Mouse (Mus musculus) olfactory bulb, adult 2 months (tissue): ENCODE data around the gene Mndal. TPM values are rescaled to one million over a fixed set of nuclear protein-coding genes. Genes with fewer than 3 reads are reported as not detected.
"Not testable (repeated sequence)": the region's sequence is repeated elsewhere in the genome, so short reads cannot be mapped to it uniquely, and the experiment has no call there.

Experiments
- H3K27ac ChIP-seq: fragments of 200-500 bp; 2 replicates; pipeline ENCODE4 v1.5.1; 2012; ENCODE audit warnings: low read depth, low read length; ENCODE audit not compliant: insufficient read depth
- H3K4me1 ChIP-seq: fragments of 200-500 bp; 2 replicates; pipeline ENCODE4 v1.6.1; 2012; ENCODE audit warnings: low read length; ENCODE audit not compliant: control insufficient read depth, insufficient read depth
- H3K4me3 ChIP-seq: fragments of 200-500 bp; 2 replicates; pipeline ENCODE4 v1.5.1; 2012; ENCODE audit warnings: mild to moderate bottlenecking, low read depth, low read length, moderate library complexity; ENCODE audit not compliant: insufficient read depth
- CTCF ChIP-seq: fragments of 200-500 bp; IDR thresholded peaks from 2 replicates; pipeline ENCODE4 v1.5.1; 2012; ENCODE audit warnings: low read depth, mild to moderate bottlenecking, low read length, moderate library complexity; ENCODE audit not compliant: insufficient read depth
- POLR2A ChIP-seq: fragments of 200-500 bp; IDR thresholded peaks from 2 replicates; pipeline ENCODE4 v1.6.1; 2012; ENCODE audit warnings: mild to moderate bottlenecking, low read depth, low read length, moderate library complexity; ENCODE audit not compliant: insufficient read depth
- WGBS: fragments of 180-500 bp; shearing (Covaris S2); methylation state at CpG from one replicate; pipeline ENCODE4 v1.1.7; 2018; 5-methylcytosine and 5-hydroxymethylcytosine counted together
- polyA plus RNA-seq: library from polyadenylated mRNA; stranded (reverse); fragments of >200 nt; gene quantifications from 2 replicates; pipeline ENCODE4 v1.2.4, GENCODE M21; 2012; ENCODE audit warnings: low replicate concordance; ENCODE audit not compliant: missing spikeins, insufficient read depth, insufficient read length

Mndal gene
- polyA plus RNA-seq, 1 experiment: not detected

DNA sequence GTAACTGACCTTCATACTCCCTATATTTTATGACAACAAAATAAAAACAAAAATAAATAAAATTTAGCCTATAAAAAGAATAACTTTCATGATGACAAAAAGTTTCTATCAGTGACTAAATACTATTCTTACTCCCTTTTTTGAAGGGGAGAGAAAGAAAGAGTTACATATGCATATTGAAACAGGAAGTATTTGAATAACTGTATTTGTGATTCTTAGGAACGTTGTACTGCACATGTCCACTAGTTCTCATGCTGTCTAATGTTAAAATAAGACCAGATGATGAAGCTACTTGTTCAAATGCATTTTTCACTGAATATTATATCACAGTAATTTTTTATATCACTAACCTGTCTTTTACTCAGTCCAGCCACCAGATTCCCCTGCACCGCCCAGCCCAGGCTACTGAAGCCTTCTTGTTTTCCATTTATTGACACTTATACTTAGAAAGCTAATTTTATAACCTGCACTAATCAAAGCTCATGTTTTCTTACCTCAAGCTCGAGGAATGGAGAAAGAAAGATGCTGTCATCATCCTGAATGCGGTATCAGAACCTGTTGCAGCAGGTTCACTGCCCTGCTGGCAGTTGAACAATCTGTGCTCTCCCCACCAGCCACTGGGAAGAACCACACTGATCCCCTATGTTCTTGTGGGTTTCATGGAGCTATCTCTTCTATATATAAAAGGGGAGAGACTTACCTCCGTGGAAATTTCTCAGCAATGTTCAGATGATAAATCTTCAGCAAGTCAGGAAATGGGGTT, 62.9 kb downstream of the Mndal start:
- H3K4me3 ChIP-seq, H3K27ac ChIP-seq, H3K4me1 ChIP-seq: not testable (repeated sequence)
- 73% methylated on average over 5 of the region's 5 CpGs for WGBS

DNA sequence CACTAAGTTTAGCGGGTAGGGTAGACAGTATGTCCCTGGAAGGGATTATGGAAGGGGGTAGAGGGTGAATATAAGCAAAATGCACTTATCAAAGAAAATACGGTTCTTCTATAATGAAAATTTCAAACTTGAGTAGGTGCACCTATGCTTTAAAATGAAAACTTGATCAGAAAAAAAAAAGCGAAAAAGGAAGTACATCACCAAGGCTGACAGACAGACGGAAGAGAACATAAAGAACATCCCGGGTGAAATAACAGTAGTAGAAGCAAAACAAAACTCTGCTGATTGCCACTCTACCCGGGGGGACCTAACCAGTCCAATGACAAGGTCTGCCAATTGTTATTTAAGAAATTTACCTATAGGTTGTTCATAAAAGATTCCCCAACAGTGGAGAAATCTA, 64.0 kb downstream of the Mndal start:
- not testable (repeated sequence) for H3K4me3 ChIP-seq, H3K4me1 ChIP-seq, H3K27ac ChIP-seq
- 87% methylated on average over 6 of the region's 6 CpGs for WGBS

DNA sequence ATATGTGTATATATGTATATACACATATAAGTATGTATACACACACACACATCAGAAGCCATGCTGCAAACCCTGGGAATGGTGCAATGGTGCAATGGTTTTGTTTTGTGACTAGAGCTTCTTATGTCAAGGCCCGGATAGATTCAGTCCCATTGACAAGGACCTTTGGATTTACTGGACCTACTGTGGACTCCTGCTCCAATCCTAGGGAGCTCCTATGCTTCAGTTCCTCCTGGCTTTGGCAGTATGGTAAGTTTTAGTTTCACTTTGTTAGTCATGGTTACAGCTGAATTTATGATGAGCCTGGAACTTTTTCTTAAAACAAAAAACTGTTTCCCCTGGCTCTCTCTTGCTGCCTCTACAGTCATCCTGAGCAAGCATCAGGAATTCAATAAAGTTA, 65.2 kb downstream of the Mndal start:
- not testable (repeated sequence) for H3K27ac ChIP-seq, H3K4me1 ChIP-seq, H3K4me3 ChIP-seq
- 87% methylated on average over 1 of the region's 1 CpGs for WGBS

DNA sequence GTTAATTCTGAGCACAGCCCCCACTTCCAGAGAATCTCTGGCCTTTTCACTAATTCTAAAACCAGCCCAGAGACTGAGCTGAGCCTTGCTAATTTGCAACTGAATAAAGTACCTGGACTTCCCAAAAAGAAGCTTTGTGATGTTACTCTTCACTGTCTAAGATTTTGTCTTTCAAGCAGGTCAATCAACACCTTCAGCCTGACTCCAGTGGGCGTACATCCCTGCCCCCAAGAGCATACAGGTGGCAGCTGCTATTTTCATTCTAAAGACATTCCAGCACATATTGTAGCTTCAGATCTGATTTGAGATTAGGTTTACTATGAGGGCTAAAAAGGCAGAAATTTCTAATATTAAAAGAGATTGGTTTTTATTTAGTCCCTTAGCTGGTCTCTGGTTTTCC, 73.7 kb downstream of the Mndal start:
- WGBS: 80% methylated on average over 1 of the region's 1 CpGs
- H3K4me3 ChIP-seq, H3K27ac ChIP-seq, H3K4me1 ChIP-seq: not testable (repeated sequence)

DNA sequence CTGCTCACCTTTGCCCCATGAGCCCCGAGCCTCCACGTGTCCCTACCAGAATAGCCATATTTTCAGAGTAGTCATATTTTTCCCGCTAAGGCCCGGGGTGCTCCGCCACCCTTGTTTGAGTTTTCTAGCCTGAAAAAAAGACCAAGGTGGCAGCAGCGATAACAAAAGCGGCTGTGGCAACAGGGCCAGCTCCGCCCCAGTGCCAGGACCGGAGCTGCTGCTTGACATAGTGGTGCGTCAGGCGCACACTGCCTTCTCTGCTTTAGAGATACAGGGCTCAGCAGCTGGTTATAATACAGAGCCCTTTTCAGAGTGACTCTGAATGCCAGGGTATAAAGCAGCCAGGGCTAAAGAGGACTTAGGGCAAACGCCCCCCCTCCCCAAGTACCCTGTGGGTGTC, 75.8 kb downstream of the Mndal start:
- H3K4me3 ChIP-seq: no peak overlapping the region
- no peak overlapping the region for H3K27ac ChIP-seq
- H3K4me1 ChIP-seq: no peaks in the 10 kb centered on the region
- TF ChIP-seq CTCF (no peak), POLR2A (no peak)
- WGBS: 85% methylated on average over 12 of the region's 12 CpGs

DNA sequence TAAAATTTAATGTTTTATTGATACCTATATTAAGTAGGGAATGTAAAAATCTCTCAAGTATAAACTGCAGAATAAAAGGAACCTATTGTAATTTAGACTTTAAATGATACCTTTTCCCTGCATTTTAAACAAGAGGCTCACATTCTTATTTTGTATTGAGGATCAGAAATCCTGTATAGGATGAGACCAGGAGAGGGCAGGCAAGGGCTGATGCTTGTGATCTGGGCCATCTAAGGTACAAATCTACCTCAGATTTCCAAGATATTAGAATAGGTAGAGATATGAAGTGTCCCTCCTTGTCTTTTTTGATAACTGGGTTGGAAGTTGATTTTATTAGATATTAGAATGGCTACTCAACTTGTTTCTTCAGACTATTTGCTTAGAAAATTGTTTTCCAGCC, 88.6 kb downstream of the Mndal start:
- not testable (repeated sequence) for H3K4me3 ChIP-seq, H3K27ac ChIP-seq, H3K4me1 ChIP-seq

DNA sequence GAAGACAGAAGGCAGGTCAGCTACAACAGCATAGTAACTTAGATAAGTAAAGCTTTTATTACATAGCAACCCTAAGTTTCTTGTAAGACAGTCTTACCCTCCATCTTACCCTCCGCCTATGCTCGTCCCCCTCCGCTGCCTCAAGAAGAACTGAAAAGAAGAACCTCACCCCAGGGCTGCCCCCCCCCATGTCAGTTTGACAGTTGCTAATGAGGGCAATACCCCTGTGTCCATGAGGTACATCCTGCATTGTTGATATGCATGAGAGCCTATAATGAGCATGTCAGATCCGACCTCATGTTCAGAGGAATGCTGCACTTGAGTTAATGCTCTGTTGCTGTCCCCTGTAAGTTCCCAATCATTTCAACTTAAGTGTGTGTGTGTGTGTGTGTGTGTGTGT, 89.4 kb downstream of the Mndal start:
- 68% methylated on average over 4 of the region's 4 CpGs for WGBS
- not testable (repeated sequence) for H3K4me3 ChIP-seq, H3K27ac ChIP-seq, H3K4me1 ChIP-seq

DNA sequence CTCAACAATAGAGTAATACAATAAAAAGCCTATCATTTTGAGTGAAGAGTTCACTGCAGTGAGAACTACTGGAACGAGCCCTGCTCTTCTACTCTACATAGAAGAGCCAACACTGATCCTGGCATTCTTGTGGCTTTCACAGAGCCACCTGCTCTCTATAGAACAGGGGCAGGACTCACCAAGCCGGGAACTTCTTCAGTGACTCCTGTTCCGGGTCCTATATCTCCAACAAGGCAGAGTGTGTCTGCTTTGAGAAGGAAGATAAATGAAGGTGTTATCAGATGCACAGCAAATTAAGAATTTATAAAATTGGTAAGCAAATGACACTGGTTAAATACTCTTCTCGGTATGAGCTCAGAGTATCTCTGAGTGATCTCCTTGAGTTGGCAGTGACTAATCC, 96.1 kb downstream of the Mndal start:
- H3K4me3 ChIP-seq, H3K4me1 ChIP-seq, H3K27ac ChIP-seq: not testable (repeated sequence)
- 87% methylated on average over 4 of the region's 4 CpGs for WGBS

DNA sequence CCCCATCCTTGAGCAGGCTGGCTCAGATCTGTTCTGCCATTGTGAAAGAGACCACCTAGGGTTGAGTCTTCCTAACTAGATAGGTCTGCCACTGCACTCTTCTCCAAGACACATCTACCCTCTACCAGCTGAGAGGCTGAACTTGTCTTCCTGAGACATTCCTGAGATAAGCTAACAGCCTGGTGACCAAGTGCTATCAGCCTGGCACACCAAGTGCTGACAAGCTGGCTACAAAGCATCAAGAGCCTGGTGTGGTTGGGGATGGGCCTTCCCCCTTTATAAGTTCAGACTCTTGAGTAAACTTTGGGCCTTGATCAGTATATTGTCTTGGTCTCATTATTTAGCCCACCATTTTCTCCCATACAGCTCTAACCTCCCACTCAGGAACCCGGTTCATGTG, 97.5 kb downstream of the Mndal start:
- WGBS: 62% methylated on average over 1 of the region's 1 CpGs
- TF ChIP-seq POLR2A: no peak
- TF ChIP-seq CTCF: no peak
- no peak overlapping the region for H3K4me3 ChIP-seq
- no peak overlapping the region for H3K27ac ChIP-seq
- no peaks in the 10 kb centered on the region for H3K4me1 ChIP-seq

DNA sequence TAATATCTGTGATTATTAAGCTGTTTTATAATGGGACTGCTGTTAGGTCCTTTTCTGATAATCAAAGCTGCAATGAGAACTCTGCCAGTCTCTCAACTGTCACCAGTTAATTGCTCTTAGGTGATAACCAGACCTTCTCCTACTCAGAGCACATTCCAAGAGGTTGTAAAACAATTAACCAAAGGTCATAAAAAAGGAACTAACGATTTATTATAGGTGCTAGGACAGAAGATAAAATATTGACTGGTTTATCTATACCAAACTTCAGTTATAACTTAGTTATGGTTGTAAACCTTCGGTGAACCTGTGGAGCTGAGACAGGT, 120.8 kb downstream of the Mndal start:
- not testable (repeated sequence) for H3K27ac ChIP-seq, H3K4me3 ChIP-seq, H3K4me1 ChIP-seq
- WGBS: 79% methylated on average over 2 of the region's 2 CpGs

DNA sequence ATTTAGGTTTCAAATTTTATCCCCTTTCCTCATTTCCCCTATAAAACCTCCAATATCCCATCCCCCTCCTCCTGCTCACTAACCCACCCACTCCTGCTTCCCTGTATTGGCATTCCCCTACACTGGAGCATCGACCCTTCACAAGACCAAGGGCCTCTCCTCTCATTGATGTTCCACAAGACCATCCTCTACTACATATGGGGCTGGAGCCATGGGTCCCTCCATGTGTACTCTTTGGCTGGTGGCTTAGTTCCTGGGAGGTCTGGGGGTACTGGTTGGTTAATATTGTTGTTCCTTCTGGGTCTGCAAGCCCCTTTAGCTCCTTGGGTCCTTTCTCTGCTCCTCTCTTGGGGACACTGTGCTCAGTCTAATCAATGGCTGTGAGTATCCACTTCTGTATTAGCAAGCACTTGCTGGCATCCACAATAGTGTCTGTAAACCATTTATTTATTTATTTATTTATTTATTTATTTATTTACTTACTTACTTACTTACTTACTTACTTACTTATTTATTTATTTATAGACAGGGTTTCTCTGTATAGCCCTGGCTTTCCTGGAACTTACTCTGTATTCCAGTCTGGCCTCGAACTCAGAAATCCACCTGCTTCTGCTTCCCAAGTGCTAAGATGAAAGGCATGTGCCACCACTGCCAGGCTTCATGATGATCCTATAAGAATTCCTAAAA, 121.4 kb downstream of the Mndal start:
- WGBS: 84% methylated on average over 2 of the region's 2 CpGs

DNA sequence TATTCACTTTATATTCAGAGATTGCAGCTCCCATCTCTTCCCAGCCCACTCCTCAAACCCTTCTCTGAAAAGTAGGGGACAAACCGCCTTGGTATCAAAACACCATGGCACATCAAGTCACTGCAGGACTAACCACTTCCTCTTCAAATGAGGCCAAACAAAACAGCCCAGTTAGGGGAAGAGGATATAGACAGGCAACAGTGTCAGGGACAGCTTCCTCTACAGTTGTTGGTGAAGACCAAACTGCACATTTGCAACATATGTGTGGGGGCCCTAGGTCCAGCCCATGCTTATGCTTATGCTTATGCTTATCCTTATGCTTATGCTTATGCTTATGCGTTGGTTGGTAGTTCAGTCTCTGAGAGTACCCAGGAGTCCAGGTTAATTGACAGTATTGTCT, 133.0 kb downstream of the Mndal start:
- H3K4me1 ChIP-seq, H3K4me3 ChIP-seq, H3K27ac ChIP-seq: not testable (repeated sequence)
- 87% methylated on average over 2 of the region's 2 CpGs for WGBS

More for the DNA sequence above, 121.4 kb downstream of the Mndal start:
- not testable (repeated sequence) for H3K4me1 ChIP-seq, H3K27ac ChIP-seq, H3K4me3 ChIP-seq

DNA sequence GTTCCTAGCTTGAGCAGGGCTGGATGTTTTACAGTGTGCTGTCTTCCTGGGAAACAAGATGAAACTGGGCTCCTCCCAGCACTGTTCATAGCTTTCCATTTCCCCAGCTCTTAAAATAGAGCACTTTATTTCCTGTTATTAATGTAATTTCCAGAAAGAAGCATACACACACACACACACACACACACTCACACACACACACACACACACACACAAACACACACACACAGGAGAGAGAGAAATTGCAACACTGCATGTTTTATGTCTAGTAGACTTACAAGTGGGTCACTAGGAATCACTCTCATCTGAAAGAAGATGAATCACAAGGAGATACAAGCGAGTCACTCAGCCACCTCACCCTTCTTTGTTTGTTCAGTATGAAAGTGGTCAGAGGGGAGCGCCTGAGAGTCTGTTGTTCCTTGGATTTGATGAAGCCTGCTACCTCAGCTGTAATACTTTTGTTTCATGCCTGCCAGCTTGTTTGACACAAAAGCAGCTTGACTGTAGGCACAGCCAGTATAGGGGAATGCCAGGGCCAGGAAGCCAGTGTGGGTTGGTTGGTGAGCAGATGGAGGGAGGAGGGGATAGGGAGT, 139.5 kb downstream of the Mndal start:
- H3K4me3 ChIP-seq, H3K4me1 ChIP-seq, H3K27ac ChIP-seq: not testable (repeated sequence)
- WGBS: 58% methylated on average over 2 of the region's 2 CpGs

DNA sequence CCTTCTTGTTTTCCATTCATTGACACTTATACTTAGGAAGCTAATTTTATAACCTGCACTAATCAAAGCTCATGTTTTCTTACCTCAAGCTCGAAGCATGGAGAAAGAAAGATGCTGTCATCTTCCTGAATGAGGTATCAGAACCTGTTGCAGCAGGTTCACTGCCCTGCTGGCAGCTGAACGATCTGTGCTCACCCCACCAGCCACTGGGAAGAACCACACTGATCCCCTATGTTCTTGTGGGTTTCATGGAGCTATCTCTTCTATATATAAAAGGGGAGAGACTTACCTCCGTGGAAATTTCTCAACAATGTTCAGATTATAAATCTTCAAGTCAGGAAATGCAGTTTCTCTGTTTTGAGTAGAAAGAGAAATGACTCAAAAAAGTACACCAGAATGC, 140.1 kb downstream of the Mndal start:
- H3K4me1 ChIP-seq, H3K4me3 ChIP-seq, H3K27ac ChIP-seq: not testable (repeated sequence)
- 59% methylated on average over 3 of the region's 3 CpGs for WGBS
